Mouse (Mus musculus): ENCODE measurements at regions not wholly inside any gene's neighbourhood (a gene's known extent, or its start where the extent isn't known, plus 50 kb on each side); places are given as distances from the start of the nearest gene placed in this dataset.
A peak's percentile ranks its signal among the peaks of the same experiment; 100 is the strongest.

- 95% methylated on average over 14 of the region's 14 CpGs for WGBS
- no peak for DNase-seq (ENCODE audit: low spot score)
- H3K4me3 ChIP-seq: no peak overlapping the region
- H3K27me3 ChIP-seq (ENCODE audit: low read depth, poor library complexity, severe bottlenecking): no peaks in the 10 kb centered on the region
- H3K9me3 ChIP-seq (replicated peaks): no peaks in the 10 kb centered on the region
- H3K4me1 ChIP-seq: no peaks in the 10 kb centered on the region
- no peaks in the 10 kb centered on the region for H3K36me3 ChIP-seq
- H3K27ac ChIP-seq (replicated peaks): no peak overlapping the region
Measured at GRCm38 (mm10) chr6:51129591-51129990, 302.9 kb upstream of the Nfe2l3 start.

GRCm38 (mm10) chr6:51144762-51145161 lies 287.7 kb upstream of the Nfe2l3 start:
- Histone ChIP-seq H3K27me3 (ENCODE audit: low read depth, poor library complexity, severe bottlenecking) (no peaks in the 10 kb centered on the region), H3K9me3 (replicated peaks) (no peaks in the 10 kb centered on the region), H3K4me1 (peaks cover 8% of the 10 kb centered on the region; the same call in 1 of the 2 replicates), H3K4me3 (no peak overlapping the region), H3K36me3 (no peaks in the 10 kb centered on the region), H3K27ac (replicated peaks) (no peak overlapping the region)
- no peak for DNase-seq (ENCODE audit: low spot score)
- 78% methylated on average over 11 of the region's 11 CpGs for WGBS

- WGBS: 92% methylated on average over 4 of the region's 4 CpGs
- no peak overlapping the region for H3K4me3 ChIP-seq
- H3K4me1 ChIP-seq: peaks cover 8% of the 10 kb centered on the region; the same call in 1 of the 2 replicates
- no peaks in the 10 kb centered on the region for H3K27me3 ChIP-seq (ENCODE audit: low read depth, poor library complexity, severe bottlenecking)
- no peak overlapping the region for H3K27ac ChIP-seq (replicated peaks)
- no peaks in the 10 kb centered on the region for H3K9me3 ChIP-seq (replicated peaks)
- H3K36me3 ChIP-seq: no peaks in the 10 kb centered on the region
- no peak for DNase-seq (ENCODE audit: low spot score)
Measured at GRCm38 (mm10) chr6:51145863-51146262, 286.6 kb upstream of the Nfe2l3 start.

GRCm38 (mm10) chr6:51148821-51149220 lies 283.6 kb upstream of the Nfe2l3 start:
- Histone ChIP-seq H3K27me3 (ENCODE audit: low read depth, poor library complexity, severe bottlenecking) (no peaks in the 10 kb centered on the region), H3K27ac (replicated peaks) (no peak overlapping the region), H3K4me1 (peaks cover 14% of the 10 kb centered on the region), H3K36me3 (no peaks in the 10 kb centered on the region), H3K9me3 (replicated peaks) (no peaks in the 10 kb centered on the region), H3K4me3 (no peak overlapping the region)
- 89% methylated on average over 9 of the region's 9 CpGs for WGBS
- no peak for DNase-seq (ENCODE audit: low spot score)

GRCm38 (mm10) chr6:51150066-51150465 lies 282.4 kb upstream of the Nfe2l3 start:
- no peaks in the 10 kb centered on the region for H3K27me3 ChIP-seq (ENCODE audit: low read depth, poor library complexity, severe bottlenecking)
- WGBS: 91% methylated on average over 2 of the region's 2 CpGs

GRCm38 (mm10) chr6:51150486-51150885 lies 282.0 kb upstream of the Nfe2l3 start:
- Histone ChIP-seq H3K9me3 (replicated peaks) (no peaks in the 10 kb centered on the region), H3K27me3 (ENCODE audit: low read depth, poor library complexity, severe bottlenecking) (no peaks in the 10 kb centered on the region), H3K4me1 (peaks cover 10% of the 10 kb centered on the region), H3K27ac (replicated peaks) (no peak overlapping the region), H3K36me3 (no peaks in the 10 kb centered on the region), H3K4me3 (no peak overlapping the region)
- no peak for DNase-seq (ENCODE audit: low spot score)
- WGBS: 89% methylated on average over 7 of the region's 7 CpGs

More at GRCm38 (mm10) chr6:51150066-51150465, 282.4 kb upstream of the Nfe2l3 start:
- H3K4me1 ChIP-seq: peaks cover 10% of the 10 kb centered on the region
- H3K27ac ChIP-seq (replicated peaks): no peak overlapping the region
- H3K4me3 ChIP-seq: no peak overlapping the region
- H3K36me3 ChIP-seq: no peaks in the 10 kb centered on the region
- no peaks in the 10 kb centered on the region for H3K9me3 ChIP-seq (replicated peaks)
- DNase-seq (ENCODE audit: low spot score): no peak

- WGBS: 88% methylated on average over 2 of the region's 2 CpGs
- Histone ChIP-seq H3K4me3 (no peak overlapping the region), H3K9me3 (replicated peaks) (no peaks in the 10 kb centered on the region), H3K36me3 (no peaks in the 10 kb centered on the region), H3K27me3 (ENCODE audit: low read depth, poor library complexity, severe bottlenecking) (no peaks in the 10 kb centered on the region), H3K27ac (replicated peaks) (no peak overlapping the region), H3K4me1 (peaks cover 10% of the 10 kb centered on the region)
- DNase-seq (ENCODE audit: low spot score): no peak
Measured at GRCm38 (mm10) chr6:51150916-51151315, 281.6 kb upstream of the Nfe2l3 start.

GRCm38 (mm10) chr6:51156836-51157370 lies 275.6 kb upstream of the Nfe2l3 start:
- Histone ChIP-seq H3K27me3 (ENCODE audit: low read depth, poor library complexity, severe bottlenecking) (no peaks in the 10 kb centered on the region), H3K4me1 (peaks cover 11% of the 10 kb centered on the region), H3K4me3 (no peak overlapping the region), H3K36me3 (no peaks in the 10 kb centered on the region), H3K27ac (replicated peaks) (0 out of 2 replicates have a peak overlapping the region, but pooled peaks have one; percentile 10), H3K9me3 (replicated peaks) (no peaks in the 10 kb centered on the region)
- 78% methylated on average over 8 of the region's 8 CpGs for WGBS
- DNase-seq (ENCODE audit: low spot score): no peak

GRCm38 (mm10) chr6:51161149-51161548 lies 271.3 kb upstream of the Nfe2l3 start:
- no peak overlapping the region for H3K4me3 ChIP-seq
- H3K27ac ChIP-seq (replicated peaks): no peak overlapping the region
- H3K36me3 ChIP-seq: no peaks in the 10 kb centered on the region
- H3K4me1 ChIP-seq: peaks cover 24% of the 10 kb centered on the region
- 83% methylated on average over 6 of the region's 6 CpGs for WGBS
- no peaks in the 10 kb centered on the region for H3K9me3 ChIP-seq (replicated peaks)
- DNase-seq (ENCODE audit: low spot score): no peak
- no peaks in the 10 kb centered on the region for H3K27me3 ChIP-seq (ENCODE audit: low read depth, poor library complexity, severe bottlenecking)

- no peaks in the 10 kb centered on the region for H3K36me3 ChIP-seq
- peaks cover 15% of the 10 kb centered on the region for H3K4me1 ChIP-seq
- no peak for DNase-seq (ENCODE audit: low spot score)
- no peaks in the 10 kb centered on the region for H3K27me3 ChIP-seq (ENCODE audit: low read depth, poor library complexity, severe bottlenecking)
- H3K4me3 ChIP-seq: no peak overlapping the region
- H3K9me3 ChIP-seq (replicated peaks): no peaks in the 10 kb centered on the region
- WGBS: 81% methylated on average over 14 of the region's 14 CpGs
- H3K27ac ChIP-seq (replicated peaks): peak overlapping the region; percentile 60; the same call in 1 of the 2 replicates
Measured at GRCm38 (mm10) chr6:51162208-51163082, 270.0 kb upstream of the Nfe2l3 start.

- H3K9me3 ChIP-seq (replicated peaks): no peaks in the 10 kb centered on the region
- peak overlapping the region; percentile 60 for H3K27ac ChIP-seq (replicated peaks)
- peaks cover 19% of the 10 kb centered on the region for H3K4me1 ChIP-seq
Measured at GRCm38 (mm10) chr6:51163266-51163665, 269.2 kb upstream of the Nfe2l3 start.

GRCm38 (mm10) chr6:51163882-51164281 lies 268.6 kb upstream of the Nfe2l3 start:
- peaks cover 26% of the 10 kb centered on the region for H3K4me1 ChIP-seq
- H3K36me3 ChIP-seq: no peaks in the 10 kb centered on the region
- peaks cover 6% of the 10 kb centered on the region for H3K27me3 ChIP-seq (ENCODE audit: low read depth, poor library complexity, severe bottlenecking)
- WGBS: 77% methylated on average over 4 of the region's 4 CpGs
- H3K4me3 ChIP-seq: no peak overlapping the region
- no peaks in the 10 kb centered on the region for H3K9me3 ChIP-seq (replicated peaks)
- no peak for DNase-seq (ENCODE audit: low spot score)
- no peak overlapping the region; the same call in 1 of the 2 replicates for H3K27ac ChIP-seq (replicated peaks)

More at GRCm38 (mm10) chr6:51163266-51163665, 269.2 kb upstream of the Nfe2l3 start:
- Histone ChIP-seq H3K36me3 (no peaks in the 10 kb centered on the region), H3K4me3 (no peak overlapping the region), H3K27me3 (ENCODE audit: low read depth, poor library complexity, severe bottlenecking) (0 out of 2 replicates have a peak, but pooled peaks cover under 1% of the 10 kb centered on the region)
- DNase-seq (ENCODE audit: low spot score): no peak
- WGBS: 88% methylated on average over 5 of the region's 5 CpGs

GRCm38 (mm10) chr6:51167028-51167427 lies 265.4 kb upstream of the Nfe2l3 start:
- Histone ChIP-seq H3K27me3 (ENCODE audit: low read depth, poor library complexity, severe bottlenecking) (peaks cover 24% of the 10 kb centered on the region), H3K4me3 (no peak overlapping the region), H3K36me3 (no peaks in the 10 kb centered on the region), H3K9me3 (replicated peaks) (no peaks in the 10 kb centered on the region), H3K27ac (replicated peaks) (peak overlapping the region; percentile 92; the same call in 1 of the 2 replicates), H3K4me1 (peaks cover 46% of the 10 kb centered on the region)
- 82% methylated on average over 5 of the region's 5 CpGs for WGBS
- no peak for DNase-seq (ENCODE audit: low spot score)

All from midbrain, embryonic 10.5 days (tissue).